Mouse (Mus musculus): ENCODE results near the gene Atf7.
"Not testable (repeated sequence)": the region's sequence is repeated elsewhere in the genome, so short reads cannot be mapped to it uniquely, and the experiment has no call there.

Gene Atf7

DNA sequence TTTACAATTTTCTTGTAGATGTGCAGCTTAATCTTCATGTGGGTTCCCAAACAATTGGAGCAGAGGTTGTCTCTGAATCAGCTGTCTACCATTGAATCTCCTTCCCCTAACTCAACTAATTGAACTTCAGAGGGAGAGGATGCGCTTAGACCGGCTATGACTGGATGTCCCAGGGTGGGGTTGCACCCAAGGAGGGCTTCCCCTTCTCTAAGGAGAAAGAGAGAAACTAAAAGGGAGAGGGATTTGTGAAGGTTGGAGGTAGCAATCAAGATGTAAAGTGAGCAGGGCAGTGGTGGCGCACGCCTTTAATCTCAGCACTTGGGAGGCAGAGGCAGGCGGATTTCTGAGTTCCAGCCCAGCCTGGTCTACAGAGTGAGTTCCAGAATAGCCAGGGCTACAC lies 5.8 kb downstream of the Atf7 start:
- DNase-seq = no peak

DNA sequence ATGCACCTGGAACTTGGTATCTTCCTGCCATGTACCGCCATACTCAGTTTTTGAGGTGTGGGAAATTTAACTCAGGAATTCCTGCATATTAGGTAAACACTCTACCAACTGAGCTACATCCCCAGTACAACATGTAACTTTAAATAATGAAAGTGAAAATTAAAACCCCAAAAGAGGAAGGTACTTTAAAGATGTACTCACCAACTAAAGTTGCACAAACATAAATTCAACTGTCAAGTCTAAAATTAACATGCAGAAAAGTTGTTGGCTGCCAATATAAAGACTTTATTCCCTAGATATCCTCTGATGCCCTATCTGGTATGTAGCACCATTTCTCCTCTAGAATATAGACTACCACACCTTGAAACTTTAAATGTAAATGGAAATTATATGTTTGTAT lies 7.6 kb downstream of the Atf7 start:
- no peak for DNase-seq

DNA sequence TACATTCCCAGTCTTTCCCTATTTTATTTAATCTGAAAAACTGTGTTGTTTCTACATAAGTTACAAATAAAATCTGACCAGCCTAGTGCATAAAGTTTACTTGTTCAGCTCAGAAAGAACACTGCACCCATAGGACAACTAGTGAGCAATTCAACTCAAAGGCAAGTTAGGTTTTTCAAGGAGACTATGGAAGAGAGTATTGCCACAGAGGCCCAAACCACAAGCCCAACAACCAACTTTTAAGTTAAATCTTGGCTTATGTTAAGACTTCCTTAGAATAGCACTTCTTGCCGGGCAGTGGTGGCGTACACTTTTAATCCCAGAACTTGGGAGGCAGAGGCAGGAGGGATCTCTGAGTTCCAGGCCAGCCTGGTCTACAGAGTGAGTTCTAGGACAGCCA lies 9.1 kb downstream of the Atf7 start:
- no peak for DNase-seq

DNA sequence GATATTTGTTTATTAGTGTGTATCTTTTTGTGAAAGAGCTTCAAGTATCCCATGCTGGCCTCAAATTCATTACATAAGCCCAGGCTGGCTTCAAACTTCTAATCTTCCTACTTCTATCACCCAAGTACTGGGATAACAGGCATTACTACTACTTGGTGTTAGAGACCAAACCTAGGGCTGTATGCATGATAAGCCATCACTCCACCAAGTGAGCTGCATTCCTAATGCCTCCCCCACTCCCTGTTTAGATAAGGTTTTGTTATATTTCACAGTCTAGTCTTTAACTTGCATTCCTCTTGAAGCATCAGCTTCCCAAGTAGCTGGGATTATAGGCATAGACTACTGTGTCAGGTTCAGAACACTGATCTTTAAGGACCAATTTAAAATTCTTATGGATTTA lies 11.0 kb downstream of the Atf7 start:
- DNase-seq = no peak

DNA sequence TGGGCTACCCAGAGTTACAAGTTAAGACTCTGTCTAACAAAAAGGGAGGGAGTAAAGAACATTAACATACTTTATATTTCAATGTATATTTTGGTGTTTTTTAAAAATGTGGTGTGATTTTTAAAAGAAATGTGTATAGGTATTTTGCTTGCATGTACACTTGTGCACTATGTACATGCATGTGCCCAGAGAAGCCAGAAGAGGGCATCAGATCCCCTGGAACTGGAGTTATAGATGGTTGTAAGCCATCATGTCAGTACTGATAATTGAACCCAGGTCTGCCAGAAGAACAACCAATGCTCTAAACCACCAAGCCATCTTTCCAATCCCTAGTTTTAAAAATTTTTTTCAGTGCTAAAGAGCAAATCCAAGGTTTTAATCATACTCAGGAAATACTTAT lies 12.3 kb downstream of the Atf7 start:
- DNase-seq = no peak

DNA sequence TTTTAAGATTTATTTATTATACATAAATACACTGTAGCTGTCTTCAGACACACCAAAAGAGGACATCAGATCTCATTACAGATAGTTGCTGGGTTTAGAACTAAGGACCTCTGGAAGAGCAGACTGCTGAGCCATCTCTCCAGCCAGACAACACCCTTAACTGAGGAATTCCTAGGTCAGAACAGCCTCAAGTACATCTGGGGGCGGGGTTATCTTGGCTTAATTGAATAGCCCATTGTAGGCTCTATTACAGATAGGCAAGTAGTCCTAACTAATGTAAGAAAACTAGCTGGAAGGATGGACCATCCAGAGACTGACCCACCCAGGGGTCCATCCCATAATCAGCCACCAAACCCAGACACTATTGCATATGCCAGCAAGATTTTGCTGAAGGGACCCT lies 16.7 kb downstream of the Atf7 start:
- not testable (repeated sequence) for DNase-seq

DNA sequence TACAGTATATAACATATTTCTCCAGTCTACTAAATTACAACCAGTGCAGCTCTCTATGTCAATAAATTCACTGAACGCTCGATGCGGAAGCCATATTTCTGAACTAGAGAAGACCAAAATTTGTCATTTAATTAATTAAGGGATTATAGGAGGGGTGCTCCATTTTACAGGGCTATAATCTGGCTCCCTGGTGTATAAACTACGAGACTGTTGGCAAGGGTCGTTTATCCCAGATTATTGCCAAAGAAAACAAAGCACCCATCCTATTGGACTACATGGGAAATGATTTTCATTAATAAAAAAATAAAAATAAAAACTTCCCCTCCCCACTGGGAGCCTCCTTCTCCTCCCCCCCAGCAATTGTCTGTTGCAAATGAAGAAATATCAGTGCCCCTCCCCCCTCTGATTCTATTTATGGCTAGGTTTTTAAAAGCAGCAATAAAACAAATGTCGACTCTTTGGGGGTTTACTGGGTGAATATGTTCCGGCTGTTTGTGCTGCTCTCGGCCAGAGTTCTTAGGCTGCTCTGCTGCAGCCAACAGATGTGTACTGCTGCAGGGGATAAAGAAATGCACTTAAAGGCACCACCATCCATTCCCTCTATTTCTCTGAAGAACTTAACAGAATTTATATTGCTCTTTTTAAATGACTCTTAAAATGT lies 31.1 kb downstream of the Atf7 start:
- DNase-seq = no peak

DNA sequence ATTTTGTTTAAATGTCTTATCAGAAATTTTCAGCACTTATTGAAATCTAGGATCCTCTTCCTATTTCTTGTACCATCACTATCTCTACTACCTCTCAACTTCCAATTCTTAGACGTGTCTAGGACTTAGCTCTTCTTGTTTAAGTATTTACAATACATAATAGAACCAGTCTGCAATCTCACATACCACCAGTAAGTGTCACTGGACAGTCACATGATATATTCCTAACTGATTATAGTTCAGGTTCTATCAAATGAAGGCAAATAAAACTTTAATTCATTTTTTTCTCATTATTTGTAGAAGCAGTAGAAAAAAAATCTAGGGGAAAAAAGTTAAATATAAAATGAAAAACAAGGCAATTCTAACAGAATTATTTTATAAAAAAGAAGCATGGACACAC lies 32.6 kb downstream of the Atf7 start:
- DNase-seq = peak in 1 of 2 experiments; percentile 32

DNA sequence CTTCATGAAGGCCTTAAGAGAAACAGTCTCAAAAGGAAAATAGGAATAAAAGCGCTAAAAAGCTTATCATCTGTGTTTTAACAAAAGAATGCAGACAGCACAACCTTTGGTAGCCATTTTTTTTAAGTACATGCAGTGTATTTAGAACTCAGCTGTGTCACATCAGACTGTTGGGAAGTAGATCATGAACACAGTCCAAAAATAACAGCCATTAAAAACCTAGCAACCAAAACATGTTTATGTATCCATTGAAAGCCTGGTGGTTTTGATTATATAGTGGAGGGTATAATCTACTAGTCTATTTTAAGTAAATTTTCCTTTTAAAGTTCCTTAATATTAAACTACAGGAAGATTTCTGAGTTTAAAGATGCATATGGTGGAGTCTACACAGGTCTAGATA lies 34.7 kb downstream of the Atf7 start:
- DNase-seq = no peak

DNA sequence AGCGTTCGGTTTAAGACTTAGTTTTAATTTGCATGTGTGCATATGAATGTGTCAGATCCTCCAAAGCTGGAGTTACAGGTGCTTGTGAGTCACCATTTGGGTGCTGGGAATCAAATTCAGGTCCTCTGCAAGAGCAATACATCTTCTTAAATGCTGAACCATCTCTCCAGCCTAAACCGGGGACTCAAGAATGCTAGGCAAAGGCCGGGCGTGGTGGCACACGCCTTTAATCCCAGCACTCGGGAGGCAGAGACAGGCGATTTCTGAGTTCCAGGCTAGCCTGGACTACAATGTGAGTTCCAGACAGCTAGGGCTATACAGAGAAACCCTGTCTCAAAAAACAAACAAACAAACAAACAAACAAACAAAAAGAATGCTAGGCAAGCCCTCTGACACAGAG lies 35.4 kb downstream of the Atf7 start:
- no peak for DNase-seq

DNA sequence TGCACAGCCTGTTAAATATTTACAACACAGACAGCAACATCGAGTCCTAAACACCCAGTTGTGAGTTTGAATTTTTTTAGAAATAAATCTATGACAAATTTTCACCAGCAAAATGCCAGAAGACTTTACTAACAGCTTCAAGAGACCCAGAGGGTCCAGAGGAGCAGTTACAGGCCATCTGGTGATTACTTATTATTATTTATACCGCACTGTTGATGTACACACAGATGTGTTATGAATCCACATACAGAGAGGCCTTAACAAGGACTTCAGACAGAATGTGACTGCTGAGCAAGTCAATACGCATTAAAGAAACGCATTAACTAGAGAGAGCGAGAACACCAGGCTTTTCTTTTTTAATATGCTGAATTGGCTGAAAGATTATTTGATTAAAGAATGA lies 39.8 kb downstream of the Atf7 start:
- no peak for DNase-seq

DNA sequence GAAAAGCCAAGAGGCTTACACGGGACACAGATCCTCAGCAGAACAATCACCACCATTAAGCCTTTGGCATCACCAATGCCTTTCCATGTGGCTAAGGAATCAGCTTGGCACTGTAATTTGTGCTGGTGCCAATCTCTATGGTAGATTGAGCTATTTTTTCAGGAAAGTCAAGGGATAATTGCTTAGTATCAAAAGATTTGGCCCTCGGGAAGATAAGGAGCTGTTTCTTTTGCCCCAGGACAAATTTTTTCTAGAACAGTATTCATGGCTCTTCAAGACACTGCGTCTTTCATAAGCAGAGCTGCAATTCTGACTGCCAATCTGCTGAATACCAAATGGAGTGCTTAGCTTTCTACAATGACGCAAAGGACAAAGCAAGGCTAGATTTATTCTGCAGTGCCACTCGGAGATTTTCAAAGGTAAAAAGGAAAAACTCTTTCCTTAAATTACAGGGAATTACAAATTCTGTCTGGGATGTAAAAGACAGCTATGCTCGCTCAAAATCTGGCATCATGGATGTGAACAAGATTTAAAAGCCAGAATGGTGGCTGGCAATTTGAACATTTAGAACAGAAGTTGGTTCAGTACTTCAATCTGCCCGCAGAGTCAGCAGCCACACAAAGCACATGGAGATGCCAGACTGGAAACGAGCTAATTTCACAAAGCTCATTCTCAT lies 41.4 kb downstream of the Atf7 start:
- peak; percentile 73 to 78 for DNase-seq

DNA sequence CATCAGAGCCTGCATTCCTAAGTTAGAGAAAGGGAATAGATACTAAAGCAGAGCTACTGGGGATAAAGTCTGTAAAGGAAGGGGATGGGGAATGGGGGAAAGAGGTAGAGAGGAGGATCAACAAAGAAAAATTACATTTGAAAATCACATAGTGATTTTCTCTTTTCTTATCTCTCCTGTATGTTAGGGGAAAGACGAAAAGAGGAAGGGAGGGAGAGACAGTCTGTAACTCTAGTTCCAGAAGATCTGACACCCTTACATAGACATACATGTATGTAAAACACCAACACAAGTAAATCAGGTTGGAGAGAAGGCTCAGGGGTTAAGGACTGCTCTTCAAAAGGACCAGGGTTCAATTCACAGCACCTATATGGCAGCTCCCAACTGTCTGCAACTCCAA lies 44.1 kb downstream of the Atf7 start:
- DNase-seq = no peak

DNA sequence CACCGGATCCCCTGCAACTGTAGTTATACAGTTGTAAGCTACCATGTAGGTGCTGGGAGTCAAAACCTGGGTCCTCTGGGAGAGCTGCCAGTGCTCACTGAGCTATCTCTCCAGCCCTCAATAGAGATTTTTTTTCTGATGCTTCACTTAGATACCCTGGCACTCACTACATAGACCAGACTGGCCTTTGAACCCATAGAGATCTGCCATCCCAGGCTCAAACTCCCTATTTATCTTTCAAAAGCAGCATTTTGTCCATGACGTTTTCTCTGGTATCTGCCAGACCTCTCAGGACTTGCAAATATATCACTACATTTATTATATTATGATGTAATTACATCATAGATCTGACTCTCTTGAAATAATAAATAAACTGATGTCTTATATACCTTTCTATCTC lies 46.9 kb downstream of the Atf7 start:
- no peak for DNase-seq

DNA sequence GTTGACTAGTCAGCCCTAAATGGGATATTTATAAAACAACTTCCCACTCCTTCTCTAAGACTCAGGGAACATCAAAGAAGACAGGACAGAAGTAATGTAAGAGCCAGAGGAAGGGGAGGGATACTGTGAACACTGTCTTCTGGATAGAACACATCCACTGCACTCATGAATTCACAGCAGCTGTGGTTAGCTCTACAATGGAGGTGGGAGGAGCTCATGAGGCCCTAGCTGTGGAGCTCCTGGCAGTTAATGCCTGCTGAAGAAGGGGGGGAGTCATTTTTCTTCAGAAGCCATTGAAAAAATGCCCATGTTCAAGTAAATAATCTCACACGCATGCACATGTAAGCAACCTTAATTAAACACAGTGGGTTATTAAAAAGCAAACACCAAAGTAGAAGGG lies 48.3 kb downstream of the Atf7 start:
- DNase-seq = no peak

DNA sequence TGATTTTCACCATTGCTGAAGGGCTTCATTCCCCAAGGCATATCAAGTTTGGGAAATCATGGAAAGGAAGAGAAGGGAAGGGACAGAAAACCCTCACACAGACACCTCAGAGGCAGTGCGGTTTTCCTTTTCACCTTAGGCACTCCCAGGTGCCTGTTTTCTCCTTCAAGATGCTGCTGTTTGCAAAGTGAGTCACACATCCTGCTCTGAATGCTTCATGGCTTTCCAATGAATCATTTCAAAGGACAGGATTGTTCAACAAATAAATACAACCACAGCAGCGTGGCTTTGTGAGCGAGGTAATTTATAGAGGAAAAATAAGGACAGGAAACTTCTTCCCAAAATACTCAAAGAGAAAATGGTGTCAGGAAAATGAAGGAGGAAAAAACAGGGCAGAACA lies 53.2 kb downstream of the Atf7 start:
- no peak for DNase-seq

DNA sequence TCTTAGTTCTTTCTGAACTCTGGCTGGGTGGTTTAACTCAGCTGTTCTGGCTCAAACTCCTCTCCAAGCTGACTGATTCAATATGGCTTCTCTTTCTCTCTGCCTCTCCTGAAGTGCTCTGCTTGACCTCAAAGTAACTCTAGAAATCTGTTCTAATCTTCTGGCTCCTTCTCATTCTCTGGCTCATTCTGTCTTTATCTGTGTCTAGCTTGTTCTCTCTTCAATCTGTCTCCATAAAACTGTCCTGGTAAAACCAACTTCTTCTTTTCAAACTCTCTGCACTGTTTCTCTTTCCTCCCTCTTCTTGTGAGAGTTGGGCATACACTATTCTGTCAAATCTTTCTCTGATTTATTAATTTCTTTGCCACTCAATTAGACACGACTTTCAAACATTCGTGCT lies 57.4 kb downstream of the Atf7 start:
- DNase-seq = no peak

DNA sequence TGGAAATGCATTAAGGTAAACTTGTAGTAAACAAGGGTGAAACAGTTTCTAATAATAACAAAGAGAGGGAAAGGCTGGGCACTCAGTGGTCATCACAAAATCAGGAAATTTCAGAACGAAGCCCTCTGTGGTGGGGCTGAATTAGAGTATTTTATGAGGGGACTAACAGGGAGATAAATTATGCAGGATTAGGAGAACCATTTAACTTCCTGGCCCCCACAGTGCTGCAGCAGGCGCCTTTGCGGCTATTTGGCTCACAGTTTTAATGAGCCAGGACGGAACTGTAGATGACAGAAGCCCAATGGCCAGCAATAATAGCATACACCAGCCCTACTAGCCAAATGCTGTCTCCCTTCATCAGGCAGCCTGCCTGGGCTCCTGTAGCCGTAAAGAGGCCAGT lies 61.6 kb downstream of the Atf7 start:
- DNase-seq = peak; percentile 47 to 51

DNA sequence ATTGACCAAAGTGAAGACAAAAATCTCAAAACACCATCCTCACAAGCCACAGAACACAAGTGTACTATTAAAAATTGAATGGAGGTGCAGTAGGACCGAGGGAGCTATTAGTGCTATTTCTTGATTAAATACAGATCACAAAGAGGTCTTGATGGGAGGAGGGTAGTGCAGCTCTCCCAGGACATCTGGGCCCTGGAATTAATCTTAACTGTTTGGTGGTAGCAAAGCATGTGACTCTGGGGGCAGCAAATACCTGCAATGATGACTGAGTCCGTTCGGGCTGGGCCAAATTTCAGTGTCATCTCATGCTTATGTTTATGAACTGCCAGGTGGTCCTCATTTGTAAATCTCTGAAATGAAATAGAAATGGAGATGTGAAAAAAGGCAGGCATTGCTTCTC lies 62.2 kb downstream of the Atf7 start:
- no peak for DNase-seq

DNA sequence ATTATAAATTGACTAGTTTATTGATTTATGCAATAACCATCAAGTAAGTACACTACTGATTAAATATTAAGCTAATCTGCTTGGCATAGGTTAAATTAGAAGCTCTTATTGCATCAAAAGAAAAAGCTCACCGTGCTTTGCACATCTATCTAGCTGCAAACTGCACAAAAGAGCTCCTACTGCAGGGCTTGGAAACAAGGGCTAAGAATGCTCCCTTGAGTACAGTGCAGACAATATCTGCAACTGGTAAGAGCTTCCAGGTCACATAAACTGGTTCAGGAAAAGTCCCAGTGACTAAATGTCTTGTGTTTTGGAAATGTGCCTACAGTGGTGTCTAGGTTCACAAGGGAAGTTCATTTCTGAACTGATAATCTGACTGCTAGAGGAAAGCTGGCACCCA lies 62.8 kb downstream of the Atf7 start:
- DNase-seq = no peak

DNA sequence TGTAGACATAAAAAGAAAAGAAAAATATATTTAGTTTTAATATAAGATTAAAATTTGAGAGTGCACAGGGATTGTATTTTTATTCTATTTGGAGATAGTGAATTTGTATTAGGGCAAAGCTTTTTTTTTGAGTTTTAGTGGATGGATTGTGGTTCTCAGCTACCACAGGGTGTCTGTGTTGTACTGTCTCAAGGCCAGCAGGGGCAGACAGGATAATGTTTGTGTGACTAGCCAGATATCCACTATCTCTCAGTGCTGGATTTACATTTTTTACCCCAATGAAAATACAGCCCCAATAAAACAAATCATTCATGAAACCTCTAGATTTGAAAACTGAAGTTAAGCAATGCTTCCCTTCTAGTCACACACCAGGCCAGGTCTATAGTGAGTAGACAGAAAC lies 67.7 kb downstream of the Atf7 start:
- peak; percentile 41 to 43 for DNase-seq

DNA sequence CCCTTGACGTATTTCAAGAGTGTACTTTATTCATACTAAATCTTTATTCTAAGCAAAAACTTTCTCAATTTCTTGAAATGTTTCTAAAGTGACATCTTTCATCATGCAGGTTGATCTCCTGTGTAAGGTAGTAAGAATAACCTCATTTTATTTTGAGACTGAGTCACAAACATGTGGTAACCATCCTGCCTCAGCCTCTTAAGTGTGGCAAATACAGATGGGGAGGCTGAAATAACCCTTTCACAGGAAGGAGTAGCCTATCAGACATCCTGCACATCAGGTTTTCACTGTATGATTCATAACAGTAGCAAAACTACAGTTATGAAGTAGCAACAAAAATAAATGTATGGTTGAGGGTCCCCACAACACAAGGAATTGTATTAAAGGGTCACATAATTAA lies 69.7 kb downstream of the Atf7 start:
- DNase-seq = no peak

DNA sequence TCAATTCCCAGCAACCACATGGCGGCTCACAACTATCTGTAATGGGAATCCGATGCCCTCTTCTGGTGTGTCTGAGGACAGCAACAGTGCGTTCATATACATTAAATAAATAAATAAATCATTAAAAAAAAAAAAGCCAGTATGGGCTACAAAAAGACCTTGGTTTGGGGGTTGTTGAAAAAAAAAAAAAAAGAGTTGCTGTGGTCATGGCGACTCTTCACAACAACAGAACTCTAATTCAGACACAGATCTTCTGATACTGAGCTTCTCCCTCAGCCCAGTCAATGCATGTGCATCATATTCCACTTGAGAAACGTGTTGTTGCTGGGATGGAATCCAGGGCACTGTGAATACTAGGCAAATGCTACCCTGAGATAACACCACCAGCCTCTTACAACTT lies 72.7 kb downstream of the Atf7 start:
- no peak for DNase-seq

DNA sequence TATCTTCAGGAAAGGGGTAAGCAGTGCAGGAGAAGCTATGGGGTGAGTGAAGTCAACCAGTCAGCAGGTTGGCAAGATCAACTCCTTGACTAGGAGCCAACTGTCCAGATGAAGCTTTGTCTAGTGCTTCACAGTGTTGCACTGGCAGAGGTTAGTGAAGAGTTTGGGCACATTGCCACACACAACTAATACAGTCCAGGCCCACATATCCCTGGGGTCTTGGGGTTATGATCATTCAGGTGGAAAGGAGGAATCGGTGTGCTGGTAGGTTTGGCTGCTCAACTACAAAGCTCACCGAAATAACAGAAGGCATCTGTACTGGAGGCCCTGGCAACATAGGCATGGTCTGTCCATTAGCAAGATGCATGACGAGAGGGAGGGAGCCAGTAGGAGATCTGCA lies 77.8 kb downstream of the Atf7 start:
- peak; percentile 94 to 97 for DNase-seq
